Mouse (Mus musculus): ENCODE data around the gene Tmem223. TPM values are rescaled to one million over a fixed set of nuclear protein-coding genes. Genes with fewer than 3 reads are reported as not detected.
A peak's percentile ranks its signal among the peaks of the same experiment; 100 is the strongest.

Gene Tmem223
- total and polyA plus RNA-seq, 3 experiments: 7.5 to 23.2 TPM; not detected in 1

GRCm38 (mm10) chr19:8739646-8740045, 31.1 kb upstream of the Tmem223 start (continued):
- TF ChIP-seq TCF12 (IDR thresholded peaks at IDR 0.05; ENCODE audit: low read depth, low read length): no peak

GRCm38 (mm10) chr19:8740603-8741002, 30.2 kb upstream of the Tmem223 start, which contains the start of gene 1700092M07Rik:
1700092M07Rik (plus strand) TSS chr19:8740718.
- Histone ChIP-seq H3K27ac (ENCODE audit: control insufficient read depth, low read depth, low read length) (peak within 1 kb of the TSS; percentile 89), H3K9ac (ENCODE audit: control insufficient read depth, low read depth, low read length, poor library complexity, severe bottlenecking) (peak within 1 kb of the TSS; percentile 84), H3K79me2 (ENCODE audit: control insufficient read depth, insufficient read depth, low read length, poor library complexity) (peaks cover 29% of the 10 kb centered on the region), H3K27me3 (ENCODE audit: control insufficient read depth in 1 of 2, insufficient read depth in 2 of 2, low read length in 2 of 2) (no peaks in the 10 kb centered on the region), H3K36me3 (ENCODE audit: control insufficient read depth in 1 of 2, insufficient read depth in 2 of 2, low read length in 2 of 2) (peaks cover 11 to 18% of the 10 kb centered on the region in 2 experiments), H3K9me3 (replicated peaks; ENCODE audit: insufficient read depth, low read length) (no peaks in the 10 kb centered on the region), H3K4me3 (ENCODE audit: control insufficient read depth in 1 of 2, insufficient read depth in 1 of 2, low read depth in 2 of 2, low read length in 2 of 2) (peak within 1 kb of the TSS; percentile 82 to 87), H3K4me1 (ENCODE audit: control insufficient read depth in 1 of 2, insufficient read depth in 2 of 2, low read length in 2 of 2) (peaks cover 5 to 7% of the 10 kb centered on the region in 2 experiments)
- DNase-seq (ENCODE audit: low read depth, low spot score): no peak
- 0 out of 2 replicates have a peak, but pooled peaks have one; percentile 6 for TF ChIP-seq ZMIZ1 (IDR thresholded peaks at IDR 0.05; ENCODE audit: low read depth, low read length)
- no peak for TF ChIP-seq ZNF384 (IDR thresholded peaks at IDR 0.05; ENCODE audit: low read depth, low read length)
- no peak for TF ChIP-seq TCF12 (IDR thresholded peaks at IDR 0.05; ENCODE audit: low read depth, low read length)
- no peak for TF ChIP-seq GABPA (IDR thresholded peaks at IDR 0.05; ENCODE audit: low read depth, low read length)
- TF ChIP-seq RCOR1 (IDR thresholded peaks at IDR 0.05; ENCODE audit: low read depth, low read length): no peak
- TF ChIP-seq MAX (IDR thresholded peaks at IDR 0.05; ENCODE audit: low read length): no peak

GRCm38 (mm10) chr19:8741243-8741869, 29.4 kb upstream of the Tmem223 start, which contains the start of gene Stx5a:
Stx5a (plus strand) TSS chr19:8741413.
- peaks cover 5 to 7% of the 10 kb centered on the region in 2 experiments for H3K4me1 ChIP-seq (ENCODE audit: control insufficient read depth in 1 of 2, insufficient read depth in 2 of 2, low read length in 2 of 2)
- peak within 1 kb of the TSS; percentile 82 to 87 for H3K4me3 ChIP-seq (ENCODE audit: control insufficient read depth in 1 of 2, insufficient read depth in 1 of 2, low read depth in 2 of 2, low read length in 2 of 2)
- peaks cover 22% of the 10 kb centered on the region for H3K79me2 ChIP-seq (ENCODE audit: control insufficient read depth, insufficient read depth, low read length, poor library complexity)
- peaks cover 11 to 21% of the 10 kb centered on the region in 2 experiments for H3K36me3 ChIP-seq (ENCODE audit: control insufficient read depth in 1 of 2, insufficient read depth in 2 of 2, low read length in 2 of 2)
- H3K27me3 ChIP-seq (ENCODE audit: control insufficient read depth in 1 of 2, insufficient read depth in 2 of 2, low read length in 2 of 2): no peaks in the 10 kb centered on the region
- no peaks in the 10 kb centered on the region for H3K9me3 ChIP-seq (replicated peaks; ENCODE audit: insufficient read depth, low read length)
- H3K27ac ChIP-seq (ENCODE audit: control insufficient read depth, low read depth, low read length): peak within 1 kb of the TSS; percentile 89
- peak within 1 kb of the TSS; percentile 84 for H3K9ac ChIP-seq (ENCODE audit: control insufficient read depth, low read depth, low read length, poor library complexity, severe bottlenecking)
- DNase-seq (ENCODE audit: low read depth, low spot score): peak; percentile 99
- TF ChIP-seq TBP (IDR thresholded peaks at IDR 0.05; ENCODE audit: low read depth, low read length) (peak; percentile 65; the same call in 1 of the 2 replicates), GATA1 (IDR thresholded peaks at IDR 0.05; ENCODE audit: low read depth, low read length) (no peak), ZMIZ1 (IDR thresholded peaks at IDR 0.05; ENCODE audit: low read depth, low read length) (no peak; the same call in 1 of the 2 replicates), MAZ (IDR thresholded peaks at IDR 0.05; ENCODE audit: low read depth, low read length) (peak; percentile 47), EP300 (IDR thresholded peaks at IDR 0.05; ENCODE audit: low read depth in 1 of 2, low read length in 2 of 2) (no peak; a peak in 1 of 4 replicates), ELF1 (IDR thresholded peaks at IDR 0.05; ENCODE audit: low read depth, low read length) (peak; percentile 88), MAX (IDR thresholded peaks at IDR 0.05; ENCODE audit: low read length) (0 out of 2 replicates have a peak, but pooled peaks have one; percentile 50), USF1 (IDR thresholded peaks at IDR 0.05; ENCODE audit: low read depth, low read length) (no peak), POLR2A (IDR thresholded peaks at IDR 0.05; ENCODE audit: control insufficient read depth in 1 of 2, insufficient read depth in 1 of 2, low read depth in 1 of 2, low read length in 2 of 2, poor library complexity in 1 of 2) (peak; percentile 34 to 80; a peak in 3 of 4 replicates), ZC3H11A (IDR thresholded peaks at IDR 0.05; ENCODE audit: low read depth, low read length) (no peak), CTCF (IDR thresholded peaks at IDR 0.05 in 2 of 3, conservative IDR thresholded peaks at IDR 0.05 in 1 of 3; ENCODE audit: control insufficient read depth in 1 of 3, insufficient read depth in 1 of 3, low read depth in 2 of 3, low read length in 3 of 3, poor library complexity in 1 of 3, severe bottlenecking in 1 of 3) (no peak), MEF2A (IDR thresholded peaks at IDR 0.05; ENCODE audit: extremely low read depth, insufficient replicate concordance, low read depth, low read length, poor library complexity, severe bottlenecking) (no peak), ETS1 (IDR thresholded peaks at IDR 0.05; ENCODE audit: low read depth, low read length) (peak; percentile 25; the same call in 1 of the 2 replicates), SIN3A (IDR thresholded peaks at IDR 0.05; ENCODE audit: low read length) (peak; percentile 87), ZKSCAN1 (IDR thresholded peaks at IDR 0.05; ENCODE audit: low read depth, low read length) (no peak), SMC3 (IDR thresholded peaks at IDR 0.05; ENCODE audit: low read depth, low read length) (no peak), GABPA (IDR thresholded peaks at IDR 0.05; ENCODE audit: low read depth, low read length) (no peak), CHD2 (IDR thresholded peaks at IDR 0.05; ENCODE audit: low read length) (peak; percentile 87), JUND (IDR thresholded peaks at IDR 0.05; ENCODE audit: low read depth, low read length) (no peak), KAT2A (conservative IDR thresholded peaks at IDR 0.05; ENCODE audit: low read depth, low read length) (peak; percentile 62), MAFK (IDR thresholded peaks at IDR 0.05; ENCODE audit: borderline replicate concordance, low read depth, low read length) (no peak), POLR2AphosphoS2 (IDR thresholded peaks at IDR 0.05; ENCODE audit: low read length) (peak; percentile 97), NRF1 (IDR thresholded peaks at IDR 0.05; ENCODE audit: insufficient read depth, low read depth, low read length, poor library complexity, severe bottlenecking) (0 out of 2 replicates have a peak, but pooled peaks have one; percentile 17), ZNF384 (IDR thresholded peaks at IDR 0.05; ENCODE audit: low read depth, low read length) (0 out of 2 replicates have a peak, but pooled peaks have one; percentile 24), BHLHE40 (IDR thresholded peaks at IDR 0.05; ENCODE audit: borderline replicate concordance, low read depth, low read length) (no peak)

Measured in MEL (cell line).